Mouse (Mus musculus): ENCODE results near the gene Magoh.

- TF ChIP-seq CTCF (IDR thresholded peaks at IDR 0.05 in 2 of 3, conservative IDR thresholded peaks at IDR 0.05 in 1 of 3; ENCODE audit: control insufficient read depth in 1 of 3, insufficient read depth in 1 of 3, low read depth in 2 of 3, low read length in 3 of 3, poor library complexity in 1 of 3, severe bottlenecking in 1 of 3) (peak; percentile 80 to 94 (median 91)), ZNF384 (IDR thresholded peaks at IDR 0.05; ENCODE audit: low read depth, low read length) (no peak), POLR2A (IDR thresholded peaks at IDR 0.05; ENCODE audit: control insufficient read depth in 1 of 2, insufficient read depth in 1 of 2, low read depth in 1 of 2, low read length in 2 of 2, poor library complexity in 1 of 2) (no peak), USF1 (IDR thresholded peaks at IDR 0.05; ENCODE audit: low read depth, low read length) (no peak), HCFC1 (IDR thresholded peaks at IDR 0.05; ENCODE audit: low read depth, low read length) (no peak), E2F4 (IDR thresholded peaks at IDR 0.05; ENCODE audit: borderline replicate concordance, low read depth, low read length) (no peak), ETS1 (IDR thresholded peaks at IDR 0.05; ENCODE audit: low read depth, low read length) (no peak), KAT2A (conservative IDR thresholded peaks at IDR 0.05; ENCODE audit: low read depth, low read length) (no peak)
These were observed 34.6 kb upstream of the Magoh start for GRCm38 (mm10) chr4:107844971-107845370.

Measured in MEL (cell line).